Mouse (Mus musculus): ENCODE data around the gene S100a4. TPM values are rescaled to one million over a fixed set of nuclear protein-coding genes. Genes with fewer than 3 reads are reported as not detected.
A peak's percentile ranks its signal among the peaks of the same experiment; 100 is the strongest.

Gene S100a4
- polyA plus RNA-seq, 1 experiment from 2014 or later, result 11.8 TPM

DNA sequence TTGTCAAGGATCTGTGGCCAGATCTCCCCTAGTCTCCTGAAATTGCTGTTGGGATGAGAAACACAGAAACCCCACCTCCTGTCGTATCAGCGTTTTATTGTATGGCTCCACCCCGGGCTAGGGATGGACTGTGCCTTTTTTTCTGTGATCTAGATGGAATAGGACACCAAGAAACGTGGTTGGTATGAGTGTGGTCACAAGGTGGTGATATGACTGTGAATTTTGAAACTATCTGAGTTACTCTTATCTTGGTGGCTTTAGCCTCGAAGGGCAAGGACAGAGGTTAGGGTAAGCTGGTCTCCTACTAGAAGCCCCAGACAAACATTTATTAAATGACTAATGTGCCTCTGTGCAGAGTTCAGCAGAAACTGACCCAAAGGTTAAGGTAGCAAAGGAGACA, 8.0 kb upstream of the S100a4 start:
- peaks cover 5% of the 10 kb centered on the region; the same call in 1 of the 2 replicates for H3K4me1 ChIP-seq (ENCODE audit: control insufficient read depth, insufficient read depth, low read length)
- WGBS, result 61% methylated on average over 5 of the region's 5 CpGs
- no peak overlapping the region for H3K4me2 ChIP-seq (ENCODE audit: low read depth, low read length)
- no peak overlapping the region for H3K4me3 ChIP-seq (ENCODE audit: low read length)
- 0 out of 2 replicates have a peak, but pooled peaks cover 3% of the 10 kb centered on the region for H3K9me3 ChIP-seq (replicated peaks; ENCODE audit: control insufficient read depth, low read length)
- H3K27ac ChIP-seq (ENCODE audit: low read length), result no peak overlapping the region
- H3K27me3 ChIP-seq (ENCODE audit: control insufficient read depth, insufficient read depth, low read length), result no peaks in the 10 kb centered on the region
- no peaks in the 10 kb centered on the region for H3K36me3 ChIP-seq (ENCODE audit: control insufficient read depth, insufficient read depth)
- no peak overlapping the region for H3K9ac ChIP-seq (ENCODE audit: low read length)
- ATAC-seq (replicated peaks; ENCODE audit: extremely low read depth, insufficient read depth, low FRiP score), result no peak

- Histone ChIP-seq H3K9me3 (replicated peaks; ENCODE audit: control insufficient read depth, low read length) (0 out of 2 replicates have a peak, but pooled peaks cover 3% of the 10 kb centered on the region), H3K9ac (ENCODE audit: low read length) (no peak overlapping the region), H3K27me3 (ENCODE audit: control insufficient read depth, insufficient read depth, low read length) (no peaks in the 10 kb centered on the region), H3K27ac (ENCODE audit: low read length) (no peak overlapping the region), H3K4me2 (ENCODE audit: low read depth, low read length) (no peak overlapping the region), H3K4me1 (ENCODE audit: control insufficient read depth, insufficient read depth, low read length) (peaks cover 7% of the 10 kb centered on the region; the same call in 1 of the 2 replicates), H3K36me3 (ENCODE audit: control insufficient read depth, insufficient read depth) (no peaks in the 10 kb centered on the region), H3K4me3 (ENCODE audit: low read length) (no peak overlapping the region)
- WGBS, result 84% methylated on average over 6 of the region's 6 CpGs
- ATAC-seq (replicated peaks; ENCODE audit: extremely low read depth, insufficient read depth, low FRiP score), result no peak
These were observed 6.8 kb upstream of the S100a4 start for GRCm38 (mm10) chr3:90596810-90597209.

DNA sequence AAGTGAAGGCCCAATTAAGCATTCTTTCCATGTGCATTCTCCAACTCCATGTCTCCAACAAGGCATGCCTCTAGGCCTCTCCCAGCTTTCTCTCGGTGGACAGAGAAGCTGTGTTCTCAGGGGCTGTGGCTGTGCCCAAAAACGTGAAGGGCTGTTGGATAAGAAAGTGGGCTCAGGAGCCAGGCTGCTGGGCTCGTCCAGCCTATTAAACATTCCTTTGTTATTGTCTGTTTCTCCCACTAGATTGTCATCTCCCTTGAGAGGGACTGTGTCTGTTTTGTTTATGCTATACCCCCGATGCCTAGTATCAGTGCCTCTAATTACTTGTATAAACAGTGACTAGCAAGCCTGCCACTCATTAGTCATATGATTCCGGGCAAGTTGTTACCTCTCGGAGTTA, 5.8 kb upstream of the S100a4 start:
- WGBS, result 39% methylated on average over 6 of the region's 6 CpGs
- Histone ChIP-seq H3K4me1 (ENCODE audit: control insufficient read depth, insufficient read depth, low read length) (peaks cover 7% of the 10 kb centered on the region; the same call in 1 of the 2 replicates), H3K27me3 (ENCODE audit: control insufficient read depth, insufficient read depth, low read length) (no peaks in the 10 kb centered on the region)

GRCm38 (mm10) chr3:90598212-90598611, 5.4 kb upstream of the S100a4 start:
- H3K4me1 ChIP-seq (ENCODE audit: control insufficient read depth, insufficient read depth, low read length), result peaks cover 7% of the 10 kb centered on the region; the same call in 1 of the 2 replicates
- H3K9ac ChIP-seq (ENCODE audit: low read length), result no peak overlapping the region
- H3K27me3 ChIP-seq (ENCODE audit: control insufficient read depth, insufficient read depth, low read length), result no peaks in the 10 kb centered on the region
- H3K27ac ChIP-seq (ENCODE audit: low read length), result no peak overlapping the region
- WGBS, result 78% methylated on average over 4 of the region's 4 CpGs
- no peak for ATAC-seq (replicated peaks; ENCODE audit: extremely low read depth, insufficient read depth, low FRiP score)
- H3K4me2 ChIP-seq (ENCODE audit: low read depth, low read length), result no peak overlapping the region
- H3K9me3 ChIP-seq (replicated peaks; ENCODE audit: control insufficient read depth, low read length), result 0 out of 2 replicates have a peak, but pooled peaks cover 3% of the 10 kb centered on the region
- H3K4me3 ChIP-seq (ENCODE audit: low read length), result no peak overlapping the region
- H3K36me3 ChIP-seq (ENCODE audit: control insufficient read depth, insufficient read depth), result no peaks in the 10 kb centered on the region

More for the DNA sequence above, 5.8 kb upstream of the S100a4 start:
- Histone ChIP-seq H3K4me3 (ENCODE audit: low read length) (no peak overlapping the region), H3K4me2 (ENCODE audit: low read depth, low read length) (no peak overlapping the region), H3K9ac (ENCODE audit: low read length) (no peak overlapping the region), H3K9me3 (replicated peaks; ENCODE audit: control insufficient read depth, low read length) (0 out of 2 replicates have a peak, but pooled peaks cover 3% of the 10 kb centered on the region), H3K27ac (ENCODE audit: low read length) (no peak overlapping the region), H3K36me3 (ENCODE audit: control insufficient read depth, insufficient read depth) (no peaks in the 10 kb centered on the region)
- ATAC-seq (replicated peaks; ENCODE audit: extremely low read depth, insufficient read depth, low FRiP score), result no peak

- whole genome bisulfite sequencing, result 51% methylated on average over 3 of the region's 3 CpGs
- H3K9ac ChIP-seq (ENCODE audit: low read length), result no peak overlapping the region
- H3K36me3 ChIP-seq (ENCODE audit: control insufficient read depth, insufficient read depth), result no peaks in the 10 kb centered on the region
- no peaks in the 10 kb centered on the region for H3K27me3 ChIP-seq (ENCODE audit: control insufficient read depth, insufficient read depth, low read length)
- H3K27ac ChIP-seq (ENCODE audit: low read length), result no peak overlapping the region
- H3K4me1 ChIP-seq (ENCODE audit: control insufficient read depth, insufficient read depth, low read length), result peaks cover 14% of the 10 kb centered on the region; the same call in 1 of the 2 replicates
- no peak overlapping the region for H3K4me3 ChIP-seq (ENCODE audit: low read length)
- H3K9me3 ChIP-seq (replicated peaks; ENCODE audit: control insufficient read depth, low read length), result no peaks in the 10 kb centered on the region
- ATAC-seq (replicated peaks; ENCODE audit: extremely low read depth, insufficient read depth, low FRiP score), result no peak
- no peak overlapping the region for H3K4me2 ChIP-seq (ENCODE audit: low read depth, low read length)
These were observed 4.2 kb upstream of the S100a4 start for GRCm38 (mm10) chr3:90599401-90599800.

GRCm38 (mm10) chr3:90600036-90600435, 3.5 kb upstream of the S100a4 start:
- Histone ChIP-seq H3K9me3 (replicated peaks; ENCODE audit: control insufficient read depth, low read length) (no peaks in the 10 kb centered on the region), H3K27ac (ENCODE audit: low read length) (no peak overlapping the region), H3K4me2 (ENCODE audit: low read depth, low read length) (no peak overlapping the region), H3K9ac (ENCODE audit: low read length) (no peak overlapping the region), H3K4me3 (ENCODE audit: low read length) (no peak overlapping the region), H3K4me1 (ENCODE audit: control insufficient read depth, insufficient read depth, low read length) (peaks cover 20% of the 10 kb centered on the region), H3K27me3 (ENCODE audit: control insufficient read depth, insufficient read depth, low read length) (no peaks in the 10 kb centered on the region), H3K36me3 (ENCODE audit: control insufficient read depth, insufficient read depth) (no peaks in the 10 kb centered on the region)
- WGBS, result 82% methylated on average over 6 of the region's 6 CpGs
- ATAC-seq (replicated peaks; ENCODE audit: extremely low read depth, insufficient read depth, low FRiP score), result no peak

DNA sequence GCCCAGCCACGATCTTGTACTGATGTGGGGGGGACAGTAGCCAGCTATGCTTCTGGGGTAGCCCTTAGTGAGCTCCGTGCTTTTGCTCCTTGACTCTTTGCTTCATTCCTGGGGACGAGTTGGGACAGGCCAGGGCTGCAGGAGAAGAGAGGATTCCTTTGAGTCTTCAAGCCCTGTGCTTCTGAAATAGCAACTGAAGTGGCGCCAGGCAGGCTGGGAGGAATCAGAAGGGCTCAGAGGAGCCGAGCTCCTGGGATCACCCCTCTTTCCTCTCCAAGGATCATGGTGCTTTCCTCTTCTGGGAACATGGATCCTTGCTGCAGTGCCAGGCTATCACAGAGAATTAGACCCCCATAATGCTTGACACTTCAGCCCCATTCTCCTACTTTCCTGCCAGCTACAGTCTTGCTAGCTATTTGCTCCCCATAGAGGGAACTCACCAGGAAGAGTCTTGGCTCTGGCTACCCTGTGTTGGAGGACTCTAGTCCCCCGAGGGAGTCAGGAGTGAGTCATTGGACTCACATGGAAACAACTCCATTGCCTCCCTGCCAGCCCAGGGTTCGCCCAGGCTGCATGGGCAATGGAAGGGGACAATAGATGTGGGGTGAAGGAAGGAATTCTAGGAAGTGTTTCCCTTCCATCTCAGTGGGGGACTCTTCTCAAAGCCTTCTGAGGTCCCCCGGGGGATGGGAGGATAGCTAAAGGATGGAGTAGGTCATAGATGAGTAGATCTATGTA, 2.9 kb upstream of the S100a4 start:
- Histone ChIP-seq H3K4me3 (ENCODE audit: low read length) (no peak overlapping the region), H3K4me1 (ENCODE audit: control insufficient read depth, insufficient read depth, low read length) (peaks cover 20% of the 10 kb centered on the region), H3K27me3 (ENCODE audit: control insufficient read depth, insufficient read depth, low read length) (no peaks in the 10 kb centered on the region), H3K36me3 (ENCODE audit: control insufficient read depth, insufficient read depth) (no peaks in the 10 kb centered on the region), H3K9me3 (replicated peaks; ENCODE audit: control insufficient read depth, low read length) (no peaks in the 10 kb centered on the region), H3K4me2 (ENCODE audit: low read depth, low read length) (no peak overlapping the region), H3K9ac (ENCODE audit: low read length) (no peak overlapping the region), H3K27ac (ENCODE audit: low read length) (no peak overlapping the region)
- ATAC-seq (replicated peaks; ENCODE audit: extremely low read depth, insufficient read depth, low FRiP score), result no peak
- WGBS, result 59% methylated on average over 8 of the region's 8 CpGs

DNA sequence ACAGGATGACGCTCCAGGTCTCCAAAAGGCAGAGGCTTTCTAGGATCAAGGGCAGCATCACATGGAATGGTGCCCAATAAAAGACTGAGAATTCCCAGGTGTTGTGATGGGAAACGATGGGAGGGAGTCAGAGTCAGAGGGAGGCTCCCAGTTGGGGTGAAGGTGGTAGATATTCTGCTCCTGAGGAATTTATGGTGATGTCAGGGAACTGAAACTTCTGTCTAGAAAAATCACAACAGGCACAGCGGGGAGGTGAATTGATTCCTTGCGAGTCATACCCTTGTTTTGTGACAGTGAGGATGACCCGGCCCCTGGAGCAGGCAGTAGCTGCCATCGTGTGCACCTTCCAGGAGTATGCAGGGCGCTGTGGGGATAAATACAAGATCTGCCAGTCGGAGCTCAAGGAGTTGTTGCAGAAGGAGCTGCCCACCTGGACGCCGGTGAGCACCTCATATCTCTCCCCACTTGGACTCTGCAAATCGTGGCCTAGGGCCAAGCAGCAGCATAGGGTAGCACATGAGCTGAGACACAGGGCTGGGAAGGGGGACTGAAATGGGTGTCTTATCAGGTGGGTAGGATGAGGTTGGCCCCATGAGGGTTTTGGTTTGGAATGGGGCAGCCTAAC, 2.0 kb upstream of the S100a4 start, which contains the start of gene Gm42674:
Gene Gm42674, plus strand, starts transcription at position 419 of the 625 bp plus-strand sequence.
- ATAC-seq (replicated peaks; ENCODE audit: extremely low read depth, insufficient read depth, low FRiP score), result no peak
- no peaks in the 10 kb centered on the region for H3K9me3 ChIP-seq (replicated peaks; ENCODE audit: control insufficient read depth, low read length)
- H3K27ac ChIP-seq (ENCODE audit: low read length), result no peak within 1 kb of the TSS
- no peaks in the 10 kb centered on the region for H3K27me3 ChIP-seq (ENCODE audit: control insufficient read depth, insufficient read depth, low read length)
- no peaks in the 10 kb centered on the region for H3K36me3 ChIP-seq (ENCODE audit: control insufficient read depth, insufficient read depth)
- 57% methylated on average over 11 of the region's 11 CpGs for WGBS
- H3K4me2 ChIP-seq (ENCODE audit: low read depth, low read length), result no peak within 1 kb of the TSS
- no peak within 1 kb of the TSS for H3K9ac ChIP-seq (ENCODE audit: low read length)
- no peak within 1 kb of the TSS for H3K4me3 ChIP-seq (ENCODE audit: low read length)
- H3K4me1 ChIP-seq (ENCODE audit: control insufficient read depth, insufficient read depth, low read length), result peaks cover 20% of the 10 kb centered on the region

DNA sequence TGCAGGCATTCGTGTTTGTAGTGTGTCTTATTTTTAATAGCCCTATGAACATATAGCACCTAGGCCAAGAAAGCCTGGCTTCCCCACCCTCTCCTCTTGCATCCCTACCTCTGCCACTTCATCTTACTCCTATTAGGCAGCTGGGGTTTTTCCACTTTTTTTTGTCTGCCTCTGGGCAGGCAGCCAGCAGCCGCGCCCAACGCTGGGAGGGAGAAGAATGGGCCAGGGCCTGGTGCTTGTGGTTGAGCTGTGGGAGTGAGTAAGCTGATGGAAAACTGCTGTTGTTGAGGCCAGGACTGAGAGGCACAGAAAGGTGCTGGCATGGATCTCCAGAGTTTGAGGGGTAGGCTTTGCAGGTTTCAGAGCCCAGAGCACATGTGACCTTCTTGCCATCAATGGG, 845 bp downstream of the S100a4 start:
- Histone ChIP-seq H3K27ac (ENCODE audit: low read length) (peak overlapping the region; percentile 33), H3K4me3 (ENCODE audit: low read length) (no peak overlapping the region), H3K36me3 (ENCODE audit: control insufficient read depth, insufficient read depth) (no peaks in the 10 kb centered on the region), H3K4me1 (ENCODE audit: control insufficient read depth, insufficient read depth, low read length) (peaks cover 20% of the 10 kb centered on the region), H3K4me2 (ENCODE audit: low read depth, low read length) (no peak overlapping the region), H3K9ac (ENCODE audit: low read length) (no peak overlapping the region), H3K9me3 (replicated peaks; ENCODE audit: control insufficient read depth, low read length) (no peaks in the 10 kb centered on the region), H3K27me3 (ENCODE audit: control insufficient read depth, insufficient read depth, low read length) (no peaks in the 10 kb centered on the region)
- WGBS, result 26% methylated on average over 4 of the region's 4 CpGs
- peak; percentile 4; the same call in 1 of the 2 replicates for ATAC-seq (replicated peaks; ENCODE audit: extremely low read depth, insufficient read depth, low FRiP score)

Measured in heart, embryonic 16.5 days (tissue).